Mouse (Mus musculus): ENCODE measurements around the gene Meiob. TPM values are rescaled to one million over a fixed set of nuclear protein-coding genes. Genes with fewer than 3 reads are reported as not detected.

The Meiob gene
- polyA plus RNA-seq, 1 experiment: not detected

DNA sequence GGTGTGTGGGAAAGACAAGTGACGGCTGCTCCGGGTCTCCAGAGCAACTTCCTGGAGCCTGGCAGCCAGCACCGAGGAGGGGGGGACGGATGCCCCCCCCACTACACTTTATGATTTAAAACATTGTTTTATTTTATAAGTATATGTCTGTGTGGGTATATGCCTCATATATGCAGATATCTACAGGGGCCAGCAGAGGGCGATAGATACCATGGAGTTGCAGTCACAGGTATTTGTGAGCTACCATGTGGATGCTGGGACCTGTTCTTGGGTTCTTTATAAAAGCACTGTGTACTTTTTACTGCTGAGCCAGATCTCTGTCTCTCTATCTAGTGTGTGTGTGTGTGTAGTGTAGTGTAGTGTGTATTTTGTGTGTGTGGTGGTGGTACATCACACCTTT lies 30.8 kb upstream of the Meiob start:
- Histone ChIP-seq H3K4me1 (replicated peaks; ENCODE audit: control insufficient read depth, insufficient read depth, low read length) (no peaks in the 10 kb centered on the region), H3K4me3 (ENCODE audit: control insufficient read depth, insufficient read depth, low read length) (no peak overlapping the region), H3K27ac (ENCODE audit: control insufficient read depth, insufficient read depth, low read length) (no peak overlapping the region), H3K36me3 (ENCODE audit: control insufficient read depth, insufficient read depth, low read length) (no peaks in the 10 kb centered on the region), H3K27me3 (ENCODE audit: control insufficient read depth, insufficient read depth, low read length) (no peaks in the 10 kb centered on the region)
- DNase-seq: no peak
- WGBS: 88% methylated on average over 5 of the region's 5 CpGs
- no peak for TF ChIP-seq CTCF (IDR thresholded peaks at IDR 0.05; ENCODE audit: borderline replicate concordance, control insufficient read depth, extremely low read depth, insufficient read depth, low read length, poor library complexity)
- no peak for TF ChIP-seq POLR2A (IDR thresholded peaks at IDR 0.05; ENCODE audit: control insufficient read depth, extremely low read depth, insufficient read depth, low read length, poor library complexity)

GRCm38 (mm10) chr17:24775173-24775572 lies 28.9 kb upstream of the Meiob start:
- no peaks in the 10 kb centered on the region for H3K36me3 ChIP-seq (ENCODE audit: control insufficient read depth, insufficient read depth, low read length)
- no peak for DNase-seq
- no peaks in the 10 kb centered on the region for H3K4me1 ChIP-seq (replicated peaks; ENCODE audit: control insufficient read depth, insufficient read depth, low read length)
- TF ChIP-seq POLR2A (IDR thresholded peaks at IDR 0.05; ENCODE audit: control insufficient read depth, extremely low read depth, insufficient read depth, low read length, poor library complexity) (no peak), CTCF (IDR thresholded peaks at IDR 0.05; ENCODE audit: borderline replicate concordance, control insufficient read depth, extremely low read depth, insufficient read depth, low read length, poor library complexity) (no peak)
- 92% methylated on average over 8 of the region's 8 CpGs for WGBS
- H3K27me3 ChIP-seq (ENCODE audit: control insufficient read depth, insufficient read depth, low read length): no peaks in the 10 kb centered on the region
- no peak overlapping the region for H3K27ac ChIP-seq (ENCODE audit: control insufficient read depth, insufficient read depth, low read length)
- H3K4me3 ChIP-seq (ENCODE audit: control insufficient read depth, insufficient read depth, low read length): no peak overlapping the region

DNA sequence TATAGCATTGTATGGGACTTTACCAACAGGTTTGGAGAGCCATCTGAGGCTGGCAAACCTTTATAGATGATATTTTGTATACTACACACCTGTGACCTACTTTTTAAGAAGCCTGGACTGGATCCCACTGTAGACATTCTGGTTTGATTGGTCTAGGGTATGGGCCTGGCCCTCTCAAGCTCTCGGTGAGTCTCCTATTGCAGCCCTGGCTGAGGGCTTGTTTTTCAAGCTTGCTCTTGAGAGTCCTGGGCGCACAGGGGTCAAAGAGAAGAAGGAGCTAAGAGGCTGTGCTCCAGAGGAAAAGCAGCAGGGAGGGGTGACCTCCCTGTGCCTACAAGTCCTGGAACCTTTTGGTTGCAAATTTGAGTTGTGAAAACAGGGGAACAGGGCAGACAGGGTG lies 27.0 kb upstream of the Meiob start:
- no peak for TF ChIP-seq POLR2A (IDR thresholded peaks at IDR 0.05; ENCODE audit: control insufficient read depth, extremely low read depth, insufficient read depth, low read length, poor library complexity)
- TF ChIP-seq CTCF (IDR thresholded peaks at IDR 0.05; ENCODE audit: borderline replicate concordance, control insufficient read depth, extremely low read depth, insufficient read depth, low read length, poor library complexity): no peak
- Histone ChIP-seq H3K4me1 (replicated peaks; ENCODE audit: control insufficient read depth, insufficient read depth, low read length) (no peaks in the 10 kb centered on the region), H3K27ac (ENCODE audit: control insufficient read depth, insufficient read depth, low read length) (no peak overlapping the region), H3K36me3 (ENCODE audit: control insufficient read depth, insufficient read depth, low read length) (no peaks in the 10 kb centered on the region), H3K27me3 (ENCODE audit: control insufficient read depth, insufficient read depth, low read length) (no peaks in the 10 kb centered on the region), H3K4me3 (ENCODE audit: control insufficient read depth, insufficient read depth, low read length) (no peak overlapping the region)
- no peak for DNase-seq
- WGBS: 88% methylated on average over 2 of the region's 2 CpGs

DNA sequence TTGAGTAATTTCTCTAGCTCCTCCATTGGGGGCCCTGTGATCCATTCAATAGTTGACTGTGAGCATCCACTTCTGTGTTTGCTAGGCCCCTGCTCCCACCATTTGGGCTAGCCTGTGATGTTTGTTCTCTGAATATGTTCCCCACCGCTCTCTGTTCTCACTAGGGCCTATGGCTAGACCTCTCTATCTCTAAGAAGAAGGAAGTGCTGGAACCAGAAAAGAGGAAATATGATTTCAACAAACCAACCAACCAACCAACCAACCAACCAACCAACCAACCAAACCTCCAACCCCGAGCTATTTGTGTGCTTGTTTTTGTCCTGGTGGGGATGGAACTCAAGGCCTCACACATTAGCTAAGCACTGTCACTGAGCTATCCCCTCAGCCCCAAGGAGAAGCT lies 23.3 kb upstream of the Meiob start:
- no peak overlapping the region for H3K27ac ChIP-seq (ENCODE audit: control insufficient read depth, insufficient read depth, low read length)
- no peaks in the 10 kb centered on the region for H3K36me3 ChIP-seq (ENCODE audit: control insufficient read depth, insufficient read depth, low read length)
- no peak overlapping the region for H3K4me3 ChIP-seq (ENCODE audit: control insufficient read depth, insufficient read depth, low read length)
- WGBS: 24% methylated on average over 2 of the region's 2 CpGs
- TF ChIP-seq CTCF (IDR thresholded peaks at IDR 0.05; ENCODE audit: borderline replicate concordance, control insufficient read depth, extremely low read depth, insufficient read depth, low read length, poor library complexity) (no peak), POLR2A (IDR thresholded peaks at IDR 0.05; ENCODE audit: control insufficient read depth, extremely low read depth, insufficient read depth, low read length, poor library complexity) (no peak)
- no peaks in the 10 kb centered on the region for H3K27me3 ChIP-seq (ENCODE audit: control insufficient read depth, insufficient read depth, low read length)
- no peaks in the 10 kb centered on the region for H3K4me1 ChIP-seq (replicated peaks; ENCODE audit: control insufficient read depth, insufficient read depth, low read length)
- no peak for DNase-seq

- no peak for DNase-seq
- Histone ChIP-seq H3K4me1 (replicated peaks; ENCODE audit: control insufficient read depth, insufficient read depth, low read length) (no peaks in the 10 kb centered on the region), H3K27me3 (ENCODE audit: control insufficient read depth, insufficient read depth, low read length) (no peaks in the 10 kb centered on the region), H3K27ac (ENCODE audit: control insufficient read depth, insufficient read depth, low read length) (no peak overlapping the region), H3K36me3 (ENCODE audit: control insufficient read depth, insufficient read depth, low read length) (no peaks in the 10 kb centered on the region), H3K4me3 (ENCODE audit: control insufficient read depth, insufficient read depth, low read length) (no peak overlapping the region)
- no peak for TF ChIP-seq POLR2A (IDR thresholded peaks at IDR 0.05; ENCODE audit: control insufficient read depth, extremely low read depth, insufficient read depth, low read length, poor library complexity)
- no peak for TF ChIP-seq CTCF (IDR thresholded peaks at IDR 0.05; ENCODE audit: borderline replicate concordance, control insufficient read depth, extremely low read depth, insufficient read depth, low read length, poor library complexity)
- WGBS: 53% methylated on average over 8 of the region's 8 CpGs
Measured at GRCm38 (mm10) chr17:24792190-24792589, 11.9 kb upstream of the Meiob start.

GRCm38 (mm10) chr17:24794791-24795190 lies 9.3 kb upstream of the Meiob start:
- 86% methylated on average over 12 of the region's 12 CpGs for WGBS
- no peak overlapping the region for H3K4me3 ChIP-seq (ENCODE audit: control insufficient read depth, insufficient read depth, low read length)
- DNase-seq: no peak

DNA sequence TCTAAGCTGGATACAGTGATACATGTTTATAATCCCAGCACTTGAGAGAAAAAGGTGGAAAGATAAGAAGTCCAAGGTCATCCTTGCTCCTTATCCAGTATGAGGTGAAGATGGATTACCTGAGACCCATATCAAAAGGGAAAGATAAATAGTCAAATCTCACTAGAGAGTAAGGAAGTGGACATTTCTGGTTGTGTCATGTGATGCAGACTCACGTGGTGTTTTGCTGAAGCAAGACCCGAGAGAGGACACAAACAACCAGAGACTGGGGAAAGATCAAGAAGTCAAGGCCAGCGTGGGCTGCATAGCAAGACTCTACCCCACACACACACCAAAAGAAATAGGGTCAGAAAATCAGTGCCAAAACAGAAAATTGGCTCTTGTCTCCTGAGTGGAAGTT lies 7.1 kb upstream of the Meiob start:
- TF ChIP-seq POLR2A (IDR thresholded peaks at IDR 0.05; ENCODE audit: control insufficient read depth, extremely low read depth, insufficient read depth, low read length, poor library complexity) (no peak), CTCF (IDR thresholded peaks at IDR 0.05; ENCODE audit: borderline replicate concordance, control insufficient read depth, extremely low read depth, insufficient read depth, low read length, poor library complexity) (no peak)
- 39% methylated on average over 3 of the region's 3 CpGs for WGBS

More at GRCm38 (mm10) chr17:24794791-24795190, 9.3 kb upstream of the Meiob start:
- Histone ChIP-seq H3K27me3 (ENCODE audit: control insufficient read depth, insufficient read depth, low read length) (no peaks in the 10 kb centered on the region), H3K27ac (ENCODE audit: control insufficient read depth, insufficient read depth, low read length) (no peak overlapping the region), H3K4me1 (replicated peaks; ENCODE audit: control insufficient read depth, insufficient read depth, low read length) (no peaks in the 10 kb centered on the region), H3K36me3 (ENCODE audit: control insufficient read depth, insufficient read depth, low read length) (no peaks in the 10 kb centered on the region)
- TF ChIP-seq CTCF (IDR thresholded peaks at IDR 0.05; ENCODE audit: borderline replicate concordance, control insufficient read depth, extremely low read depth, insufficient read depth, low read length, poor library complexity) (no peak), POLR2A (IDR thresholded peaks at IDR 0.05; ENCODE audit: control insufficient read depth, extremely low read depth, insufficient read depth, low read length, poor library complexity) (no peak)

More for the DNA sequence above, 7.1 kb upstream of the Meiob start:
- Histone ChIP-seq H3K4me1 (replicated peaks; ENCODE audit: control insufficient read depth, insufficient read depth, low read length) (no peaks in the 10 kb centered on the region), H3K27me3 (ENCODE audit: control insufficient read depth, insufficient read depth, low read length) (no peaks in the 10 kb centered on the region), H3K27ac (ENCODE audit: control insufficient read depth, insufficient read depth, low read length) (no peak overlapping the region), H3K4me3 (ENCODE audit: control insufficient read depth, insufficient read depth, low read length) (no peak overlapping the region), H3K36me3 (ENCODE audit: control insufficient read depth, insufficient read depth, low read length) (no peaks in the 10 kb centered on the region)
- no peak for DNase-seq

Measured in thymus, adult 2 months (tissue).